Mouse (Mus musculus): ENCODE measurements around the gene Dusp9. TPM values are rescaled to one million over a fixed set of nuclear protein-coding genes. Genes with fewer than 3 reads are reported as not detected.

Dusp9 gene
- total and polyA plus RNA-seq, 2 experiments from 2014 or later, result 0.12 to 2.2 TPM

- DNase-seq (ENCODE audit: low spot score) (no peak), ATAC-seq (ENCODE audit: insufficient read depth, low read depth) (no peak)
- Histone ChIP-seq H3K27me3 (ENCODE audit: control insufficient read depth, insufficient read depth, low read length) (no peaks in the 10 kb centered on the region), H3K4me2 (ENCODE audit: low read depth, low read length) (no peak overlapping the region), H3K9ac (replicated peaks; ENCODE audit: low read depth, low read length) (no peak overlapping the region), H3K36me3 (replicated peaks; ENCODE audit: control insufficient read depth, insufficient read depth, low read length) (no peaks in the 10 kb centered on the region), H3K27ac (ENCODE audit: low read depth) (no peak overlapping the region), H3K9me3 (replicated peaks; ENCODE audit: control insufficient read depth, low read length) (no peaks in the 10 kb centered on the region), H3K4me3 (ENCODE audit: low read depth, low read length) (no peak overlapping the region), H3K4me1 (ENCODE audit: control insufficient read depth, insufficient read depth) (no peaks in the 10 kb centered on the region)
- 69% methylated on average over 4 of the region's 4 CpGs for WGBS
- TF ChIP-seq CTCF (IDR thresholded peaks at IDR 0.05; ENCODE audit: low read depth) (no peak), EP300 (IDR thresholded peaks at IDR 0.05; ENCODE audit: low read depth) (no peak)
Observed at GRCm38 (mm10) chrX:73613665-73614064, 25.6 kb upstream of the Dusp9 start.

GRCm38 (mm10) chrX:73615876-73616275 lies 23.3 kb upstream of the Dusp9 start:
- DNase-seq (ENCODE audit: low spot score) (no peak), ATAC-seq (ENCODE audit: insufficient read depth, low read depth) (no peak)
- H3K4me3 ChIP-seq (ENCODE audit: low read depth, low read length), result no peak overlapping the region
- no peak overlapping the region for H3K4me2 ChIP-seq (ENCODE audit: low read depth, low read length)
- no peaks in the 10 kb centered on the region for H3K27me3 ChIP-seq (ENCODE audit: control insufficient read depth, insufficient read depth, low read length)
- H3K9me3 ChIP-seq (replicated peaks; ENCODE audit: control insufficient read depth, low read length), result no peaks in the 10 kb centered on the region
- 88% methylated on average over 1 of the region's 1 CpGs for WGBS
- no peaks in the 10 kb centered on the region for H3K36me3 ChIP-seq (replicated peaks; ENCODE audit: control insufficient read depth, insufficient read depth, low read length)
- TF ChIP-seq EP300 (IDR thresholded peaks at IDR 0.05; ENCODE audit: low read depth) (no peak), CTCF (IDR thresholded peaks at IDR 0.05; ENCODE audit: low read depth) (no peak)
- H3K9ac ChIP-seq (replicated peaks; ENCODE audit: low read depth, low read length), result no peak overlapping the region
- no peaks in the 10 kb centered on the region for H3K4me1 ChIP-seq (ENCODE audit: control insufficient read depth, insufficient read depth)
- no peak overlapping the region for H3K27ac ChIP-seq (ENCODE audit: low read depth)

- H3K4me2 ChIP-seq (ENCODE audit: low read depth, low read length), result no peak overlapping the region
- H3K9me3 ChIP-seq (replicated peaks; ENCODE audit: control insufficient read depth, low read length), result no peaks in the 10 kb centered on the region
- no peaks in the 10 kb centered on the region for H3K4me1 ChIP-seq (ENCODE audit: control insufficient read depth, insufficient read depth)
- H3K36me3 ChIP-seq (replicated peaks; ENCODE audit: control insufficient read depth, insufficient read depth, low read length), result no peaks in the 10 kb centered on the region
- H3K27ac ChIP-seq (ENCODE audit: low read depth), result no peak overlapping the region
- no peak overlapping the region for H3K9ac ChIP-seq (replicated peaks; ENCODE audit: low read depth, low read length)
- no peak overlapping the region for H3K4me3 ChIP-seq (ENCODE audit: low read depth, low read length)
- H3K27me3 ChIP-seq (ENCODE audit: control insufficient read depth, insufficient read depth, low read length), result no peaks in the 10 kb centered on the region
- DNase-seq (ENCODE audit: low spot score), result no peak
- ATAC-seq (ENCODE audit: insufficient read depth, low read depth), result no peak
- TF ChIP-seq CTCF (IDR thresholded peaks at IDR 0.05; ENCODE audit: low read depth) (no peak), EP300 (IDR thresholded peaks at IDR 0.05; ENCODE audit: low read depth) (no peak)
Observed at GRCm38 (mm10) chrX:73619401-73619800, 19.8 kb upstream of the Dusp9 start.

GRCm38 (mm10) chrX:73619890-73620289 lies 19.3 kb upstream of the Dusp9 start:
- ATAC-seq (ENCODE audit: insufficient read depth, low read depth) (no peak), DNase-seq (ENCODE audit: low spot score) (no peak)
- Histone ChIP-seq H3K9me3 (replicated peaks; ENCODE audit: control insufficient read depth, low read length) (no peaks in the 10 kb centered on the region), H3K27me3 (ENCODE audit: control insufficient read depth, insufficient read depth, low read length) (no peaks in the 10 kb centered on the region), H3K4me1 (ENCODE audit: control insufficient read depth, insufficient read depth) (no peaks in the 10 kb centered on the region), H3K36me3 (replicated peaks; ENCODE audit: control insufficient read depth, insufficient read depth, low read length) (no peaks in the 10 kb centered on the region), H3K9ac (replicated peaks; ENCODE audit: low read depth, low read length) (no peak overlapping the region), H3K4me2 (ENCODE audit: low read depth, low read length) (no peak overlapping the region), H3K4me3 (ENCODE audit: low read depth, low read length) (no peak overlapping the region), H3K27ac (ENCODE audit: low read depth) (no peak overlapping the region)
- TF ChIP-seq CTCF (IDR thresholded peaks at IDR 0.05; ENCODE audit: low read depth) (no peak), EP300 (IDR thresholded peaks at IDR 0.05; ENCODE audit: low read depth) (no peak)
- 97% methylated on average over 2 of the region's 2 CpGs for WGBS

GRCm38 (mm10) chrX:73626981-73627380 lies 12.2 kb upstream of the Dusp9 start:
- ATAC-seq (ENCODE audit: insufficient read depth, low read depth), result no peak
- no peaks in the 10 kb centered on the region for H3K4me1 ChIP-seq (ENCODE audit: control insufficient read depth, insufficient read depth)
- no peak for DNase-seq (ENCODE audit: low spot score)
- no peak overlapping the region for H3K4me2 ChIP-seq (ENCODE audit: low read depth, low read length)
- no peak overlapping the region for H3K27ac ChIP-seq (ENCODE audit: low read depth)
- TF ChIP-seq CTCF (IDR thresholded peaks at IDR 0.05; ENCODE audit: low read depth) (no peak), EP300 (IDR thresholded peaks at IDR 0.05; ENCODE audit: low read depth) (no peak)
- H3K9me3 ChIP-seq (replicated peaks; ENCODE audit: control insufficient read depth, low read length), result no peaks in the 10 kb centered on the region
- no peaks in the 10 kb centered on the region for H3K27me3 ChIP-seq (ENCODE audit: control insufficient read depth, insufficient read depth, low read length)
- no peak overlapping the region for H3K4me3 ChIP-seq (ENCODE audit: low read depth, low read length)
- no peaks in the 10 kb centered on the region for H3K36me3 ChIP-seq (replicated peaks; ENCODE audit: control insufficient read depth, insufficient read depth, low read length)
- no peak overlapping the region for H3K9ac ChIP-seq (replicated peaks; ENCODE audit: low read depth, low read length)

- H3K4me1 ChIP-seq (ENCODE audit: control insufficient read depth, insufficient read depth), result no peaks in the 10 kb centered on the region
- no peak overlapping the region for H3K4me3 ChIP-seq (ENCODE audit: low read depth, low read length)
- H3K27ac ChIP-seq (ENCODE audit: low read depth), result no peak overlapping the region
- H3K36me3 ChIP-seq (replicated peaks; ENCODE audit: control insufficient read depth, insufficient read depth, low read length), result no peaks in the 10 kb centered on the region
- no peak overlapping the region for H3K9ac ChIP-seq (replicated peaks; ENCODE audit: low read depth, low read length)
- H3K27me3 ChIP-seq (ENCODE audit: control insufficient read depth, insufficient read depth, low read length), result peaks cover 53% of the 10 kb centered on the region
- 21% methylated on average over 16 of the region's 19 CpGs for WGBS
- no peak for ATAC-seq (ENCODE audit: insufficient read depth, low read depth)
- no peak for DNase-seq (ENCODE audit: low spot score)
- no peaks in the 10 kb centered on the region for H3K9me3 ChIP-seq (replicated peaks; ENCODE audit: control insufficient read depth, low read length)
- H3K4me2 ChIP-seq (ENCODE audit: low read depth, low read length), result no peak overlapping the region
- no peak for TF ChIP-seq EP300 (IDR thresholded peaks at IDR 0.05; ENCODE audit: low read depth)
- no peak for TF ChIP-seq CTCF (IDR thresholded peaks at IDR 0.05; ENCODE audit: low read depth)
Observed at GRCm38 (mm10) chrX:73635425-73635824, 3.8 kb upstream of the Dusp9 start.
